Mouse (Mus musculus) E14TG2a.4 (cell line): ENCODE results near the gene Rabac1.

Source experiments
- CTCF ChIP-seq: conservative IDR thresholded peaks from 2 replicates; pipeline ENCODE4 v1.5.1; 2014; ENCODE audit warnings: low read length
- NANOG ChIP-seq: IDR thresholded peaks from 2 replicates; pipeline ENCODE4 v1.6.1; 2014; ENCODE audit warnings: borderline replicate concordance, low read length, mixed read lengths
- POU5F1 ChIP-seq: IDR thresholded peaks from 2 replicates; pipeline ENCODE4 v1.6.1; 2014; ENCODE audit warnings: low read length, borderline replicate concordance

DNA sequence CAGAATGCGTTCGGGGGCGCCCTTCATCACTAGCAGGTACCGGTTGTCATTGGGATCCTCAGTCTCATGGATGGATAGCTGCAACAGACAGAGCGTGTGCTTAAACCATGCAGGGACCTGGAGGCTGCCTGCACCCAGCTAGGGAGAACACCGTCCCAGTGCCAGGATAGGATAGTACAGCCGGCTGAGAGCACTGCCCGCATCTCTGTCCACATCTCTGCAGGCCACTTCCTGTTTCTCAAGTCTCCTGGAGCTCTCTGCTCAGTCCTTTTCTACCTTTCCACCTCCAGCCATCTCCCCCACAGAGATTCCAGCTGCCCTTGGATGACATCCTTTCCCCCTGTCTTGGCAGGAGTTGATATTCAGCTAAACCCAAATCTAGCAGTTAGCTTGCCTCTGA lies 17.9 kb upstream of the Rabac1 start:
- TF ChIP-seq CTCF = no peak
- no peak for TF ChIP-seq NANOG
- no peak for TF ChIP-seq POU5F1
